Mouse (Mus musculus): ENCODE data around the gene Prkcq. TPM values are rescaled to one million over a fixed set of nuclear protein-coding genes. Genes with fewer than 3 reads are reported as not detected.
A peak's percentile ranks its signal among the peaks of the same experiment; 100 is the strongest.

Gene Prkcq
- polyA plus RNA-seq, 1 experiment, result 48.4 TPM

DNA sequence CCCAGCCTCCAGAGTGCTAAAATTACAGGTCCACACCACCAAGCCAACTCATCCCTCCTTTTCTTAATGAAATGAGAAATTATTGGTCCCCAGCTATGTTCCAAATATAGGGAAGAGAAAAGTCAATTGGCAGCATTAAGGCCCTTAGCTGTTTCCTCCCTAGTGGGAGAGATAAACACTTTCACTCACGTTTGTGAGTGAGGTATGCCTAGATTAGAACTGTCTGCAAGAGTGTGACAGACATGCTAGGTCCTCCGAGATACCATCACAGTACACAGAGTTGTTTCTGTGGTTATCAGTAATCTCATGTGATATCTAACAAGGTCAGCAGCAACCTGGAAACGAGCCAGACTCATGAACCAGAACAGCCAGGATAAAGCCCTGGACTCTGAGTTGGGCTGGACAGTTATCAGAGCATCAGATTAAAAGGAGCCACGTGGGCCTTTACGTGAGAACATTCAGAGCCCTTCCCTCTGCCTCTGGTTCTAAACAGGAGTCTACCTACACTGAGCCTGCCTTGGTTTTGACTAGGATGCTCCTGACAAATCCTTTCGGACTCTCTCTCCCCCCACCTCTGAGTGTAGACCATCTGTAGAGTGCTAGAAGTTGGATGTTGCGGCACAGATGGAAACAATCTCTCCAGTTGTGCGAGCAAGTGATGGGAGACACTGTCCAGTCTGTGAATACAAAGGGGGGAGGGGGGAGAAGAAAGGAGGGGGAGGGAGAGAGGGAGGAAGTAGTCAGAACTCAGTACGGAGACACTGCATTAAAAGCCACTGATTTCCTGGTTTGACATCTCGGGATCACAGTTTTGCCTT, 157.7 kb downstream of the Prkcq start:
- Histone ChIP-seq H3K4me1 (replicated peaks; ENCODE audit: control insufficient read depth, insufficient read depth, low read length) (peaks cover 9% of the 10 kb centered on the region), H3K27ac (ENCODE audit: control insufficient read depth, insufficient read depth, low read length) (no peak overlapping the region), H3K27me3 (ENCODE audit: control insufficient read depth, insufficient read depth, low read length) (no peaks in the 10 kb centered on the region), H3K36me3 (ENCODE audit: control insufficient read depth, insufficient read depth, low read length) (no peaks in the 10 kb centered on the region), H3K4me3 (ENCODE audit: control insufficient read depth, insufficient read depth, low read length) (no peak overlapping the region)
- no peak for DNase-seq
- no peak for TF ChIP-seq POLR2A (IDR thresholded peaks at IDR 0.05; ENCODE audit: control insufficient read depth, extremely low read depth, insufficient read depth, low read length, poor library complexity)
- WGBS, result 81% methylated on average over 10 of the region's 10 CpGs

- no peak overlapping the region for H3K27ac ChIP-seq (ENCODE audit: control insufficient read depth, insufficient read depth, low read length)
- H3K4me1 ChIP-seq (replicated peaks; ENCODE audit: control insufficient read depth, insufficient read depth, low read length), result peaks cover 9% of the 10 kb centered on the region
- 18% methylated on average over 11 of the region's 11 CpGs for WGBS
- H3K36me3 ChIP-seq (ENCODE audit: control insufficient read depth, insufficient read depth, low read length), result no peaks in the 10 kb centered on the region
- H3K4me3 ChIP-seq (ENCODE audit: control insufficient read depth, insufficient read depth, low read length), result no peak overlapping the region
- no peaks in the 10 kb centered on the region for H3K27me3 ChIP-seq (ENCODE audit: control insufficient read depth, insufficient read depth, low read length)
- TF ChIP-seq CTCF (IDR thresholded peaks at IDR 0.05; ENCODE audit: borderline replicate concordance, control insufficient read depth, extremely low read depth, insufficient read depth, low read length, poor library complexity), result no peak
- no peak for TF ChIP-seq POLR2A (IDR thresholded peaks at IDR 0.05; ENCODE audit: control insufficient read depth, extremely low read depth, insufficient read depth, low read length, poor library complexity)
- DNase-seq, result peak; percentile 64
Observed at GRCm38 (mm10) chr2:11331528-11332446, 159.9 kb downstream of the Prkcq start.

- H3K4me3 ChIP-seq (ENCODE audit: control insufficient read depth, insufficient read depth, low read length), result no peak overlapping the region
- 28% methylated on average over 4 of the region's 4 CpGs for WGBS
- DNase-seq, result peak; percentile 16
- no peak overlapping the region for H3K27ac ChIP-seq (ENCODE audit: control insufficient read depth, insufficient read depth, low read length)
- no peaks in the 10 kb centered on the region for H3K36me3 ChIP-seq (ENCODE audit: control insufficient read depth, insufficient read depth, low read length)
- peaks cover 9% of the 10 kb centered on the region for H3K4me1 ChIP-seq (replicated peaks; ENCODE audit: control insufficient read depth, insufficient read depth, low read length)
- H3K27me3 ChIP-seq (ENCODE audit: control insufficient read depth, insufficient read depth, low read length), result no peaks in the 10 kb centered on the region
- TF ChIP-seq CTCF (IDR thresholded peaks at IDR 0.05; ENCODE audit: borderline replicate concordance, control insufficient read depth, extremely low read depth, insufficient read depth, low read length, poor library complexity) (no peak), POLR2A (IDR thresholded peaks at IDR 0.05; ENCODE audit: control insufficient read depth, extremely low read depth, insufficient read depth, low read length, poor library complexity) (no peak)
Observed at GRCm38 (mm10) chr2:11332469-11332868, 160.6 kb downstream of the Prkcq start.

DNA sequence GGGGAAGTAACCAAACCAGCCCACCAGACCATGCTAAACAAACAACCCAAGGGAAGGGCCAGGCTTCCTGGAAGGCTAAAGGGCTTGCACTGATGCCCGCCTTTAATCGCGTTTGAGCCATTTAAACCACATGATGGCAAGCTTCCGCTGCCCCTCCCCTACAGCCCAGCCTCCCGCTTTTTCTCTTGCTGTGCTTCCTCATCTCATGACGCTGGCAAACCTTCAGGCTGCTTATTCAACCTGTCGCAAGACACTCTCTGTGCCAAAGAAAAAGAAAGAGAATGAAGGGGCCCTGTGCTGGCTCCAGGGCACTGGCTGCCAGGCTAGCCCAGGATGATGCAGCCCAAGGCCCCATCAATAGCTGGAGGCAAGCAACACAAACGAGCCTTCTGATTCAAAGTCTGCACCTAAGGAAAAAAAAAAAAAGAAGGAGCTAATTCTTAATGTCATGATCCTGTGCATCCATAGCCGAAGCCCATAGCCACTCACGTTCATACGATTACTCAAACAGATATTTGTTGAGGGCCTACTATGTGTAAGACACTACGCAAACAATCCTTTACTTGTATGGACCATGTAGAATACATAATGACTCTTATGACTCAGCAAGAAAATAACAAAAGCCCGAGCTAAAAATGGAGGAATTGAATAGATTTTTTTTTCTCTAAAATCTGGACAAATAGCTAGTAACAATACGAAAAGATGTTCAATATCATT, 161.6 kb downstream of the Prkcq start:
- peak; percentile 25 for DNase-seq
- no peak overlapping the region for H3K4me3 ChIP-seq (ENCODE audit: control insufficient read depth, insufficient read depth, low read length)

DNA sequence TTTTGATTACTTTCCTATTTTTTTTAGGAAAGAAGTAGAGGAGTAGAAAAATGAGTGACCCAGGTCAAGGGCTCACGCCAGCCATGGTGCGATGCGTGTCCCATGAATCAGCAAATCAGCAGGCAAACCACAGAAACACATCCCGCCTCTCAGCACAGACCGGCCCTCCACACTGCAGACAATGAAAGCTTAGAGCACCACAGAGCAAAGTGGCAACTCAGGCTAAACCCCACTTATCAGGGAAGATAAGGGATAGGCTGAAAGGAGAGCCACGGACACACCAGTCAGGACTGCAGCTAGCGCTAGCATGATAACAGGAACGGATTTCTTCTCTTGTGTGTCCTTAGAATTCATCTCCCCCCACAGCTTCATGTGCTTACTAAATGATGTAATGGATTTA, 164.4 kb downstream of the Prkcq start:
- Histone ChIP-seq H3K27ac (ENCODE audit: control insufficient read depth, insufficient read depth, low read length) (no peak overlapping the region), H3K36me3 (ENCODE audit: control insufficient read depth, insufficient read depth, low read length) (no peaks in the 10 kb centered on the region), H3K27me3 (ENCODE audit: control insufficient read depth, insufficient read depth, low read length) (no peaks in the 10 kb centered on the region), H3K4me3 (ENCODE audit: control insufficient read depth, insufficient read depth, low read length) (no peak overlapping the region), H3K4me1 (replicated peaks; ENCODE audit: control insufficient read depth, insufficient read depth, low read length) (peaks cover 23% of the 10 kb centered on the region)
- 41% methylated on average over 8 of the region's 8 CpGs for WGBS
- TF ChIP-seq CTCF (IDR thresholded peaks at IDR 0.05; ENCODE audit: borderline replicate concordance, control insufficient read depth, extremely low read depth, insufficient read depth, low read length, poor library complexity), result no peak
- TF ChIP-seq POLR2A (IDR thresholded peaks at IDR 0.05; ENCODE audit: control insufficient read depth, extremely low read depth, insufficient read depth, low read length, poor library complexity), result no peak
- DNase-seq, result no peak

More for the DNA sequence above, 161.6 kb downstream of the Prkcq start:
- no peaks in the 10 kb centered on the region for H3K36me3 ChIP-seq (ENCODE audit: control insufficient read depth, insufficient read depth, low read length)
- WGBS, result 31% methylated on average over 14 of the region's 14 CpGs
- peaks cover 9% of the 10 kb centered on the region for H3K4me1 ChIP-seq (replicated peaks; ENCODE audit: control insufficient read depth, insufficient read depth, low read length)
- TF ChIP-seq CTCF (IDR thresholded peaks at IDR 0.05; ENCODE audit: borderline replicate concordance, control insufficient read depth, extremely low read depth, insufficient read depth, low read length, poor library complexity) (no peak), POLR2A (IDR thresholded peaks at IDR 0.05; ENCODE audit: control insufficient read depth, extremely low read depth, insufficient read depth, low read length, poor library complexity) (no peak)
- H3K27me3 ChIP-seq (ENCODE audit: control insufficient read depth, insufficient read depth, low read length), result no peaks in the 10 kb centered on the region
- H3K27ac ChIP-seq (ENCODE audit: control insufficient read depth, insufficient read depth, low read length), result no peak overlapping the region

All from thymus, adult 2 months (tissue).